Mouse (Mus musculus) ES-Bruce4 (cell line): Measurements from ENCODE around the gene Ubxn4. TPM values are rescaled to one million over a fixed set of nuclear protein-coding genes. Genes with fewer than 3 reads are reported as not detected.
A peak's percentile ranks its signal among the peaks of the same experiment; 100 is the strongest.

Experiments
- H3K27ac ChIP-seq: 2 replicates; pipeline ENCODE4 v1.5.1; 2012; ENCODE audit warnings: low read length, inconsistent platforms; ENCODE audit not compliant: insufficient read depth
- H3K27me3 ChIP-seq: 2 replicates; pipeline ENCODE4 v1.6.1; 2012; ENCODE audit warnings: mild to moderate bottlenecking, low read length, inconsistent platforms; ENCODE audit not compliant: control insufficient read depth, poor library complexity, insufficient read depth, severe bottlenecking
- H3K36me3 ChIP-seq: 2 replicates; pipeline ENCODE4 v1.6.1; 2012; ENCODE audit warnings: inconsistent platforms, mild to moderate bottlenecking, low read length, moderate library complexity; ENCODE audit not compliant: control insufficient read depth, poor library complexity, insufficient read depth, severe bottlenecking
- H3K4me1 ChIP-seq: one replicate; pipeline ENCODE4 v1.8.1; 2011; ENCODE audit warnings: low read length; ENCODE audit not compliant: control insufficient read depth, insufficient read depth
- H3K4me3 ChIP-seq: 2 replicates; pipeline ENCODE4 v1.5.1; 2011; ENCODE audit warnings: low read depth, mild to moderate bottlenecking, low read length
- H3K9ac ChIP-seq: 2 replicates; pipeline ENCODE4 v1.6.1; 2012; ENCODE audit warnings: low read depth, mild to moderate bottlenecking, inconsistent platforms; ENCODE audit not compliant: poor library complexity, severe bottlenecking
- H3K9me3 ChIP-seq: replicated peaks from 2 replicates; pipeline ENCODE4 v1.6.1; 2012; ENCODE audit warnings: mild to moderate bottlenecking, low read length, inconsistent platforms; ENCODE audit not compliant: control insufficient read depth, poor library complexity, insufficient read depth, severe bottlenecking
- CTCF ChIP-seq: IDR thresholded peaks from one replicate; pipeline ENCODE4 v1.8.1; 2011; ENCODE audit warnings: low read depth, low read length
- EP300 ChIP-seq: IDR thresholded peaks from 2 replicates; pipeline ENCODE4 v1.6.1; 2011; ENCODE audit warnings: low read depth, low read length; ENCODE audit not compliant: insufficient read depth
- POLR2A ChIP-seq: IDR thresholded peaks from one replicate; pipeline ENCODE4 v1.8.1; 2011; ENCODE audit warnings: low read length; ENCODE audit not compliant: insufficient read depth
- polyA plus RNA-seq: library from polyadenylated mRNA; stranded (reverse); fragments of >200 nt; gene quantifications from 2 replicates; pipeline ENCODE4 v1.2.4, GENCODE M21; 2011; ENCODE audit warnings: low read depth; ENCODE audit not compliant: missing spikeins, insufficient read depth, insufficient read length

Gene Ubxn4
- polyA plus RNA-seq: 44.6 and 56.6 TPM in 2 replicates

- Histone ChIP-seq H3K4me3 (peak within 1 kb of the TSS; percentile 78), H3K36me3 (no peaks in the 10 kb centered on the region), H3K27me3 (no peaks in the 10 kb centered on the region), H3K4me1 (no peaks in the 10 kb centered on the region), H3K27ac (0 out of 2 replicates have a peak within 1 kb of the TSS, but pooled peaks have one; percentile 4), H3K9ac (peak within 1 kb of the TSS; percentile 68), H3K9me3 (no peaks in the 10 kb centered on the region)
- no peak for TF ChIP-seq EP300
- TF ChIP-seq POLR2A: no peak
- TF ChIP-seq CTCF: no peak
Observed at GRCm38 (mm10) chr1:128243627-128243995, at the start of gene Ubxn4. Ubxn4 (plus strand) TSS chr1:128243964.

- TF ChIP-seq POLR2A (no peak), EP300 (no peak)
- no peak overlapping the region for H3K4me3 ChIP-seq
- peaks cover 2% of the 10 kb centered on the region for H3K4me1 ChIP-seq
- H3K9ac ChIP-seq: no peak overlapping the region
- peaks cover 18% of the 10 kb centered on the region for H3K36me3 ChIP-seq
- H3K27ac ChIP-seq: no peak overlapping the region
- no peaks in the 10 kb centered on the region for H3K9me3 ChIP-seq
- H3K27me3 ChIP-seq: no peaks in the 10 kb centered on the region
Observed at GRCm38 (mm10) chr1:128194011-128194410, 49.8 kb upstream of the Ubxn4 start.

- H3K4me3 ChIP-seq: no peak overlapping the region
- no peaks in the 10 kb centered on the region for H3K4me1 ChIP-seq
- no peak for TF ChIP-seq CTCF
- TF ChIP-seq POLR2A: no peak
- no peak for TF ChIP-seq EP300
- H3K27ac ChIP-seq: no peak overlapping the region
- H3K27me3 ChIP-seq: no peaks in the 10 kb centered on the region
- H3K9me3 ChIP-seq: no peaks in the 10 kb centered on the region
- no peak overlapping the region for H3K9ac ChIP-seq
- H3K36me3 ChIP-seq: peaks cover 21% of the 10 kb centered on the region
Observed at GRCm38 (mm10) chr1:128197353-128197752, 46.4 kb upstream of the Ubxn4 start.

- H3K27ac ChIP-seq: no peak overlapping the region
- no peaks in the 10 kb centered on the region for H3K9me3 ChIP-seq
- H3K27me3 ChIP-seq: no peaks in the 10 kb centered on the region
- no peaks in the 10 kb centered on the region for H3K4me1 ChIP-seq
- TF ChIP-seq CTCF (no peak), EP300 (no peak), POLR2A (no peak)
- peaks cover 24% of the 10 kb centered on the region for H3K36me3 ChIP-seq
- H3K4me3 ChIP-seq: no peak overlapping the region
- no peak overlapping the region for H3K9ac ChIP-seq
Observed at GRCm38 (mm10) chr1:128213261-128213660, 30.5 kb upstream of the Ubxn4 start.

- TF ChIP-seq CTCF (no peak), EP300 (no peak), POLR2A (no peak)
- H3K4me3 ChIP-seq: no peak overlapping the region
- H3K27me3 ChIP-seq: no peaks in the 10 kb centered on the region
- H3K9me3 ChIP-seq: no peaks in the 10 kb centered on the region
- H3K4me1 ChIP-seq: no peaks in the 10 kb centered on the region
- H3K9ac ChIP-seq: no peak overlapping the region
- no peak overlapping the region for H3K27ac ChIP-seq
- H3K36me3 ChIP-seq: peaks cover 19% of the 10 kb centered on the region
Observed at GRCm38 (mm10) chr1:128221886-128222285, 21.9 kb upstream of the Ubxn4 start.

- H3K27me3 ChIP-seq: no peaks in the 10 kb centered on the region
- H3K9ac ChIP-seq: no peak overlapping the region
- no peaks in the 10 kb centered on the region for H3K9me3 ChIP-seq
- no peaks in the 10 kb centered on the region for H3K4me1 ChIP-seq
- no peak for TF ChIP-seq EP300
- peak; percentile 5 for TF ChIP-seq CTCF
- TF ChIP-seq POLR2A: no peak
- no peak overlapping the region for H3K27ac ChIP-seq
- no peak overlapping the region for H3K4me3 ChIP-seq
- peaks cover 18% of the 10 kb centered on the region for H3K36me3 ChIP-seq
Observed at GRCm38 (mm10) chr1:128223304-128223703, 20.5 kb upstream of the Ubxn4 start.
